Mouse (Mus musculus) myocyte (in vitro differentiated cells): Measurements from ENCODE around the gene Ankrd12. TPM values are rescaled to one million over a fixed set of nuclear protein-coding genes. Genes with fewer than 3 reads are reported as not detected.

Experiments
- H3K27me3 ChIP-seq: one replicate; pipeline ENCODE4 v1.6.1; 2011; ENCODE audit not compliant: control insufficient read depth, insufficient read depth, insufficient read length
- H3K36me3 ChIP-seq: one replicate; pipeline ENCODE4 v1.6.1; 2011; ENCODE audit not compliant: control insufficient read depth, insufficient read depth
- H3K4me2 ChIP-seq: one replicate; pipeline ENCODE4 v1.6.1; 2011; ENCODE audit warnings: low read depth, control low read depth
- H3K4me3 ChIP-seq: one replicate; pipeline ENCODE4 v1.5.1; 2011; ENCODE audit warnings: mild to moderate bottlenecking, control low read depth, moderate library complexity
- H3K79me2 ChIP-seq: one replicate; pipeline ENCODE4 v1.6.1; 2011; ENCODE audit not compliant: control insufficient read depth, insufficient read depth
- H3ac ChIP-seq: one replicate; pipeline ENCODE4 v1.6.1; 2011; ENCODE audit not compliant: control insufficient read depth, insufficient read length
- CEBPB ChIP-seq: IDR thresholded peaks from 2 replicates; pipeline ENCODE4 v1.6.1; 2011; ENCODE audit warnings: mild to moderate bottlenecking, moderate library complexity; ENCODE audit not compliant: poor library complexity, insufficient read depth, severe bottlenecking
- E2F4 ChIP-seq: IDR thresholded peaks from one replicate; pipeline ENCODE4 v1.6.1; 2011; ENCODE audit warnings: mild to moderate bottlenecking, control low read depth, moderate library complexity; ENCODE audit not compliant: insufficient read depth
- MAX ChIP-seq: IDR thresholded peaks from one replicate; pipeline ENCODE4 v1.6.1; 2011; ENCODE audit warnings: low read depth, mild to moderate bottlenecking, control low read depth
- MYOD1 ChIP-seq, 3 experiments: IDR thresholded peaks; one replicate each; pipeline ENCODE4 v1.6.1; 2011; ENCODE audit warnings: control low read depth in 2 of 3, low read depth in 2 of 3, mild to moderate bottlenecking in 2 of 3, moderate library complexity in 1 of 3; ENCODE audit not compliant: insufficient read length in 2 of 3, control insufficient read depth in 1 of 3
- MYOG ChIP-seq, 3 experiments: IDR thresholded peaks; one replicate each; pipeline ENCODE4 v1.6.1; 2011; ENCODE audit warnings: control low read depth in 2 of 3, low read depth in 2 of 3, mild to moderate bottlenecking in 2 of 3; ENCODE audit not compliant: insufficient read length in 2 of 3, control insufficient read depth in 1 of 3, insufficient read depth in 1 of 3
- POLR2A ChIP-seq: IDR thresholded peaks from one replicate; pipeline ENCODE4 v1.6.1; 2011; ENCODE audit warnings: low read depth, mild to moderate bottlenecking, control low read depth, moderate library complexity; ENCODE audit not compliant: insufficient read length
- POLR2AphosphoS2 ChIP-seq: IDR thresholded peaks from one replicate; pipeline ENCODE4 v1.6.1; 2011; ENCODE audit warnings: low read depth, control low read depth; ENCODE audit not compliant: insufficient read length
- REST ChIP-seq: IDR thresholded peaks from one replicate; pipeline ENCODE4 v1.6.1; 2011; ENCODE audit warnings: mild to moderate bottlenecking, control low read depth, moderate library complexity; ENCODE audit not compliant: insufficient read depth, insufficient read length
- SRF ChIP-seq: IDR thresholded peaks from one replicate; pipeline ENCODE4 v1.6.1; 2011; ENCODE audit warnings: low read depth; ENCODE audit not compliant: control insufficient read depth, insufficient read length
- TCF12 ChIP-seq: IDR thresholded peaks from one replicate; pipeline ENCODE4 v1.6.1; 2011; ENCODE audit warnings: mild to moderate bottlenecking, control low read depth; ENCODE audit not compliant: poor library complexity, insufficient read depth, severe bottlenecking
- TCF3 ChIP-seq: IDR thresholded peaks from one replicate; pipeline ENCODE4 v1.6.1; 2011; ENCODE audit warnings: low read depth, control low read depth; ENCODE audit not compliant: insufficient read length
- USF1 ChIP-seq: IDR thresholded peaks from one replicate; pipeline ENCODE4 v1.6.1; 2011; ENCODE audit warnings: low read depth, mild to moderate bottlenecking, control low read depth, moderate library complexity
- polyA plus RNA-seq: library from polyadenylated mRNA; unstranded; fragments of >200 nt; fragmentation: generic; extraction: Trizol; gene quantifications from one replicate; pipeline ENCODE4 v1.2.1, GENCODE M21; 2012; ENCODE audit warnings: missing spikeins

The Ankrd12 gene
- polyA plus RNA-seq, 1 experiment = 2.7 TPM

DNA sequence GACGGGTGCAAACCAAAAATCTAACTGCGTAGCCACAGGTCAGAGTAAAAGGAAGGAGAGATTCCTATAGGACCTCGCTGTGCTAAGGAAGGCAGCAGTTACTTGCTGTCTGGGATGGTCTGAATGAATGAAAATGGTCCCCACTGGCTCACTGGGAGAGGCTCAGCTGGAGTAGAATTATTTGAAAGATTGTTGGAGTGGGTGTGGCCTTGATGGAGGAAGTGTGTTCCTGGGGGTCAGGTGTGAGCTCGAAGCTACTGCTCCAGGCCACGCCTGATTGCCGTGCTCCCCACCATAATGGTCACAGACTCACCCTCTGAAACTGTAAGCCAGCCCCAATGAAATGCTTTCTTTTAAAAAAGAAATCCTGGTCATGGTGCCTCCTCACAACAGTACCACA is 135.6 kb downstream of the Ankrd12 start:
- H3K79me2 ChIP-seq = no peaks in the 10 kb centered on the region
- H3K4me3 ChIP-seq = no peak overlapping the region
- no peak overlapping the region for H3ac ChIP-seq
- H3K27me3 ChIP-seq = no peaks in the 10 kb centered on the region
- H3K4me2 ChIP-seq = no peak overlapping the region
- no peaks in the 10 kb centered on the region for H3K36me3 ChIP-seq
- no peak for TF ChIP-seq REST
- TF ChIP-seq TCF3 = no peak
- no peak for TF ChIP-seq MYOG (IDR thresholded peaks at IDR 0.05; ENCODE audit: control insufficient read depth in 1 of 3, insufficient read depth in 1 of 3, insufficient read length in 2 of 3, low read depth in 2 of 3)
- TF ChIP-seq CEBPB = no peak
- no peak for TF ChIP-seq SRF
- no peak for TF ChIP-seq POLR2A
- TF ChIP-seq MAX = no peak
- no peak for TF ChIP-seq USF1
- TF ChIP-seq E2F4 = no peak

GRCm38 (mm10) chr17:65940221-65940620 is 136.7 kb downstream of the Ankrd12 start:
- H3ac ChIP-seq = no peak overlapping the region
- no peaks in the 10 kb centered on the region for H3K79me2 ChIP-seq
- no peaks in the 10 kb centered on the region for H3K27me3 ChIP-seq
- TF ChIP-seq REST = no peak
- no peak for TF ChIP-seq POLR2AphosphoS2
- no peak for TF ChIP-seq USF1
- TF ChIP-seq TCF12 = no peak
- no peak for TF ChIP-seq MYOG (IDR thresholded peaks at IDR 0.05; ENCODE audit: control insufficient read depth in 1 of 3, insufficient read depth in 1 of 3, insufficient read length in 2 of 3, low read depth in 2 of 3)
- TF ChIP-seq CEBPB = no peak
- no peak for TF ChIP-seq TCF3
- TF ChIP-seq MYOD1 (IDR thresholded peaks at IDR 0.05; ENCODE audit: control insufficient read depth in 1 of 3, insufficient read length in 2 of 3, low read depth in 2 of 3) = no peak
- TF ChIP-seq SRF = no peak
- no peak overlapping the region for H3K4me3 ChIP-seq
- no peaks in the 10 kb centered on the region for H3K36me3 ChIP-seq
- H3K4me2 ChIP-seq = no peak overlapping the region

DNA sequence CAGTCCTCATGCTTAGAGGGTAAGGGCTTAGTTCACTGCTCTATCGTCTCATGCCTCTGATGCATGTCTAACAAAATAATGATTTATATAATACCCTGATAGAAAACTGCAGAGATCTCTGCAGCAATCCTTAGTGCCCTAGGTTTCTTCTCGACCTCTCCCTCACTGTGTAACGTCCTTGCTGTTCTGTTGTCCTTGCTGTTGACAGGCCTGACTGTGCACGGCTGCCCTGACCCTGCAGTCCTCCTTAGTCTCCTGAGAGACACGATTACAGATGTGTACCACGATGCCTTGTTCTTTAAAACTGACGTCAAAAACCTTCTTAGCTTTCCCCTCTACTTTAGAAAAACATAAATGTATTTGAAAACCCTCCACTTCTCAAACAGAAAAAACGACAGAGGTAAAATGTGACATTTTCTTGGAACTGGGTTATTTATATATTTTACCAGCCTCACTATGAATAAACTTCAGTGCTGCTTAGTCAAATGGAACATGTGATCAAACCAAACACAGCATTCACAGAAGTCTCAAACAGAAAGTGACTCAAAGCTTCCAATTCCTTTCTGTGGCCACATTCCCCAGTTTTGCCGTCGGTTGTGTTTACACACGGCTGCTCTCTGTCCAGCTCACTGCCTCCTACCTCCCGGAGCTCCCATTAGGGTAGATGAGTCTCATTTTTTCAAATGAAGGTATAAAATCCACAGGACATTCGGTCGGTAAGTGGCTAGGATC is 137.3 kb downstream of the Ankrd12 start:
- Histone ChIP-seq H3K27me3 (no peaks in the 10 kb centered on the region), H3K79me2 (no peaks in the 10 kb centered on the region), H3K36me3 (no peaks in the 10 kb centered on the region), H3K4me3 (no peak overlapping the region), H3ac (no peak overlapping the region), H3K4me2 (no peak overlapping the region)
- no peak for TF ChIP-seq MYOD1 (IDR thresholded peaks at IDR 0.05; ENCODE audit: control insufficient read depth in 1 of 3, insufficient read length in 2 of 3, low read depth in 2 of 3)
- TF ChIP-seq USF1 = peak; percentile 35

- no peak for TF ChIP-seq REST
- TF ChIP-seq TCF12 = no peak
- no peak for TF ChIP-seq POLR2AphosphoS2
- no peak for TF ChIP-seq POLR2A
- TF ChIP-seq CEBPB = no peak
- no peak for TF ChIP-seq MAX
- no peak for TF ChIP-seq SRF
- no peak for TF ChIP-seq USF1
- no peak for TF ChIP-seq MYOG (IDR thresholded peaks at IDR 0.05; ENCODE audit: control insufficient read depth in 1 of 3, insufficient read depth in 1 of 3, insufficient read length in 2 of 3, low read depth in 2 of 3)
- TF ChIP-seq TCF3 = no peak
- TF ChIP-seq E2F4 = no peak
- no peak for TF ChIP-seq MYOD1 (IDR thresholded peaks at IDR 0.05; ENCODE audit: control insufficient read depth in 1 of 3, insufficient read length in 2 of 3, low read depth in 2 of 3)
- no peak overlapping the region for H3K4me3 ChIP-seq
- no peaks in the 10 kb centered on the region for H3K27me3 ChIP-seq
- no peaks in the 10 kb centered on the region for H3K79me2 ChIP-seq
- no peaks in the 10 kb centered on the region for H3K36me3 ChIP-seq
- H3ac ChIP-seq = no peak overlapping the region
- H3K4me2 ChIP-seq = no peak overlapping the region
Observed at GRCm38 (mm10) chr17:65937671-65938070, 139.2 kb downstream of the Ankrd12 start.

GRCm38 (mm10) chr17:65933741-65934140 is 143.1 kb downstream of the Ankrd12 start:
- H3K4me2 ChIP-seq = no peak overlapping the region
- TF ChIP-seq REST (no peak), SRF (no peak), USF1 (no peak), MYOG (IDR thresholded peaks at IDR 0.05; ENCODE audit: control insufficient read depth in 1 of 3, insufficient read depth in 1 of 3, insufficient read length in 2 of 3, low read depth in 2 of 3) (no peak), E2F4 (no peak), POLR2AphosphoS2 (no peak), CEBPB (no peak), POLR2A (no peak), TCF3 (no peak), MYOD1 (IDR thresholded peaks at IDR 0.05; ENCODE audit: control insufficient read depth in 1 of 3, insufficient read length in 2 of 3, low read depth in 2 of 3) (no peak), TCF12 (no peak), MAX (no peak)
- no peak overlapping the region for H3K4me3 ChIP-seq
- no peak overlapping the region for H3ac ChIP-seq
- H3K36me3 ChIP-seq = no peaks in the 10 kb centered on the region
- H3K79me2 ChIP-seq = no peaks in the 10 kb centered on the region
- H3K27me3 ChIP-seq = no peaks in the 10 kb centered on the region
